Mouse (Mus musculus) hindbrain, embryonic 10.5 days (tissue): ENCODE results near the gene Gm7138. TPM values are rescaled to one million over a fixed set of nuclear protein-coding genes. Genes with fewer than 3 reads are reported as not detected.
"Not testable (repeated sequence)": the region's sequence is repeated elsewhere in the genome, so short reads cannot be mapped to it uniquely, and the experiment has no call there.

Source experiments
- DNase-seq: peaks from one replicate; pipeline ENCODE4 v3.0.0-alpha.2; 2017; ENCODE audit warnings: low spot score
- H3K27ac ChIP-seq: fragments of 300-500 bp; sonication (generic); 2 replicates; pipeline ENCODE4 v1.5.1; 2016; ENCODE audit warnings: mild to moderate bottlenecking, moderate library complexity
- H3K27me3 ChIP-seq: fragments of 300-500 bp; sonication (generic); 2 replicates; pipeline ENCODE4 v1.6.1; 2016; ENCODE audit warnings: mild to moderate bottlenecking; ENCODE audit not compliant: poor library complexity, insufficient read depth, severe bottlenecking
- H3K36me3 ChIP-seq: fragments of 300-500 bp; sonication (generic); 2 replicates; pipeline ENCODE4 v1.6.1; 2016; ENCODE audit warnings: mild to moderate bottlenecking, moderate library complexity
- H3K4me1 ChIP-seq: fragments of 300-500 bp; sonication (generic); replicated peaks from 2 replicates; pipeline ENCODE4 v1.6.1; 2016; ENCODE audit warnings: mild to moderate bottlenecking
- H3K4me3 ChIP-seq: fragments of 300-500 bp; sonication (generic); 2 replicates; pipeline ENCODE4 v1.5.1; 2016; ENCODE audit warnings: mild to moderate bottlenecking, moderate library complexity
- H3K9me3 ChIP-seq: fragments of 300-500 bp; sonication (generic); 2 replicates; pipeline ENCODE4 v1.6.1; 2016; ENCODE audit warnings: mild to moderate bottlenecking, moderate library complexity
- WGBS: fragments of 180-500 bp; shearing (Covaris S2); methylation state at CpG from one replicate; pipeline ENCODE4 v1.1.7; 2016; 5-methylcytosine and 5-hydroxymethylcytosine counted together
- polyA plus RNA-seq: library from polyadenylated mRNA; unstranded; fragments of >200 nt; fragmentation: Nextera tagmentation; extraction: Ambion mirVana; gene quantifications from 2 replicates; pipeline ENCODE4 v1.2.1, GENCODE M21; 2016

The Gm7138 gene
- polyA plus RNA-seq, 1 experiment from 2014 or later = not detected

DNA sequence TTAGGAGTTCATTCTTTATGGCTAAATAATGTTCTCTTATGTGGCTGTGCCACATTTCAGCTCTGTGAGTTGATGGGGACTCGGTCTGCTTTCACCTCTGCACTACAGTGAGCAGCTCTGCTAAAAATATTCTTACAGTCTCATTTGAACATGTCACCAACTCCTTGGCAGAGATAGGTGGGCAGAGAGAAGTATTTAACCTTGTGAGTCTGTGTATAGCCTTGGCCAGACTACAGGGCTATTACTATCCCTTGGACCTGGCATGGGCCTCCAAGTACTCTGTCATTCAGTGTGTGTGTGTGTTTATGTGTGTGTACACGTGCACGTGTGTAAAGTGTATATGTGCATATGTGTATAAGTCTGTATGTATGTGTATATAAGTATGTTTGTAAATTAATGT lies 6.7 kb upstream of the Gm7138 start:
- H3K27me3 ChIP-seq, H3K4me1 ChIP-seq, H3K36me3 ChIP-seq, H3K4me3 ChIP-seq, H3K27ac ChIP-seq, H3K9me3 ChIP-seq, DNase-seq: not testable (repeated sequence)
- WGBS = 95% methylated on average over 3 of the region's 3 CpGs

DNA sequence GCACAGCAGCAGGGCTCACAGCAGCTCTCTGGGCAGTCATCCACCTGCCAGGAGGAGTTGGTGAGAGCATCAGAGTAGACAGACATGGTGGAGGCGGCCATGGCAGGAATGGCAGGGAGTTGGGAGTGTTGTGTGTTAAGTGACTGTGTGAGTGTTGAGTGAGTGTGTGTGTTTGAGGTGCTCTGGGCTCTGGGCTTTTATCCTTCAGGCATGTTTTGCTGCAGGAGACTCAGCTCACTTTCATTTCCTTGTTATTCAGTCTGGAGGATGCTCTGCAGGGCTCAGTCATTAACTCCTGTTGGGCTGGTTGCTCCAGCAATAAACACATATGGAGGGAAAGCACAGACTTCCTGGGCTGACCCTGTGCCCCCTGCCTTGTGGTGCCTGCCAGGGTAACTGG lies 5.7 kb upstream of the Gm7138 start, which contains the start of gene Gm3250:
Gene Gm3250, minus strand, starts transcription at position 101 of the 400 bp plus-strand sequence.
- 65% methylated on average over 1 of the region's 1 CpGs for WGBS

DNA sequence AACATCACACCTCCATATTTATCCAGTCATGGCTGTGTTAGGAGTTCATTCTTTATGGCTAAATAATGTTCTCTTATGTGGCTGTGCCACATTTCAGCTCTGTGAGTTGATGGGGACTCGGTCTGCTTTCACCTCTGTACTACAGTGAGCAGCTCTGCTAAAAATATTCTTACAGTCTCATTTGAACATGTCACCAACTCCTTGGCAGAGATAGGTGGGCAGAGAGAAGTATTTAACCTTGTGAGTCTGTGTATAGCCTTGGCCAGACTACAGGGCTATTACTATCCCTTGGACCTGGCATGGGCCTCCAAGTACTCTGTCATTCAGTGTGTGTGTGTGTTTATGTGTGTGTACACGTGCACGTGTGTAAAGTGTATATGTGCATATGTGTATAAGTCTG lies 4.6 kb downstream of the Gm7138 start:
- WGBS = 97% methylated on average over 3 of the region's 3 CpGs
- H3K4me3 ChIP-seq, H3K27me3 ChIP-seq, H3K36me3 ChIP-seq, H3K27ac ChIP-seq, H3K9me3 ChIP-seq, DNase-seq, H3K4me1 ChIP-seq: not testable (repeated sequence)

More for the DNA sequence above, 5.7 kb upstream of the Gm7138 start, which contains the start of gene Gm3250:
- not testable (repeated sequence) for H3K27me3 ChIP-seq, H3K9me3 ChIP-seq, H3K27ac ChIP-seq, H3K36me3 ChIP-seq, H3K4me1 ChIP-seq, H3K4me3 ChIP-seq, DNase-seq

DNA sequence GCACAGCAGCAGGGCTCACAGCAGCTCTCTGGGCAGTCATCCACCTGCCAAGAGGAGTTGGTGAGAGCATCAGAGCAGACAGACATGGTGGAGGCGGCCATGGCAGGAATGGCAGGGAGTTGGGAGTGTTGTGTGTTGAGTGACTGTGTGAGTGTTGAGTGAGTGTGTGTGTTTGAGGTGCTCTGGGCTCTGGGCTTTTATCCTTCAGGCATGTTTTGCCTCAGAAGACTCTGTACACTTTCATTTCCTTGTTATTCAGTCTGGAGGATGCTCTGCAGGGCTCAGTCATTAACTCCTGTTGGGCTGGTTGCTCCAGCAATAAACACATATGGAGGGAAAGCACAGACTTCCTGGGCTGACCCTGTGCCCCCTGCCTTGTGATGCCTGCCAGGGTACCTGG lies 5.5 kb downstream of the Gm7138 start, which contains the start of gene Gm3238:
Gene Gm3238, minus strand, starts transcription at position 101 of the 400 bp plus-strand sequence.
- H3K36me3 ChIP-seq, H3K9me3 ChIP-seq, H3K27ac ChIP-seq, DNase-seq, H3K4me1 ChIP-seq, H3K4me3 ChIP-seq, H3K27me3 ChIP-seq: not testable (repeated sequence)
- WGBS = 71% methylated on average over 1 of the region's 1 CpGs

DNA sequence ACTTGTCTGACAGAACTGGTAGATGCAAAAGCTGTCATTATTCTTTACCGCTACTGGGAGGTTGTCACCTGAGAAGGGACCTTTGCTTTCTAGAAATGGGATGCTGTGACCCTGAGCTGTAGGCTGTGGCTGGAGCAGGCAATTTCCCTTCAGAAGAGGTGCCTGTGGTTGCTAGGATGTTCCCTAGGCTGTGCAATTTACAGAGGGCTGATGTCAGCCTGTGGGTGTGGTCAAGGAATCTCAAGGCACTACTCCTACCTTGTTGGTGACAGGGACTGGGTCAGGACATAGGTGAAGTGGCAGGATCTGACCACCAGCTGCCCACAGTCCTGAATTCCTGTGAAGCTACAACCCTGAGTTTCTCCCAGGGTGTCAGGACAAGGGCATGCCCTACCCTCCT lies 7.0 kb downstream of the Gm7138 start:
- Histone ChIP-seq H3K36me3 (no peaks in the 10 kb centered on the region), H3K4me1 (no peaks in the 10 kb centered on the region; the same call in 1 of the 2 replicates), H3K27ac (no peak overlapping the region), H3K27me3 (no peaks in the 10 kb centered on the region), H3K4me3 (no peak overlapping the region), H3K9me3 (no peaks in the 10 kb centered on the region)
- WGBS = 84% methylated on average over 1 of the region's 1 CpGs
- no peak for DNase-seq

DNA sequence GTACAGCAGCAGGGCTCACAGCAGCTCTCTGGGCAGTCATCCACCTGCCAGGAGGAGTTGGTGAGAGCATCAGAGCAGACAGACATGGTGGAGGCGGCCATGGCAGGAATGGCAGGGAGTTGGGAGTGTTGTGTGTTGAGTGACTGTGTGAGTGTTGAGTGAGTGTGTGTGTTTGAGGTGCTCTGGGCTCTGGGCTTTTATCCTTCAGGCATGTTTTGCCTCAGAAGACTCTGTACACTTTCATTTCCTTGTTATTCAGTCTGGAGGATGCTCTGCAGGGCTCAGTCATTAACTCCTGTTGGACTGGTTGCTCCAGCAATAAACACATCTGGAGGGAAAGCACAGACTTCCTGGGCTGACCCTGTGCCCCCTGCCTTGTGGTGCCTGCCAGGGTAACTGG lies 17.2 kb downstream of the Gm7138 start, which contains the start of gene Gm3233:
Gene Gm3233, minus strand, starts transcription at position 101 of the 400 bp plus-strand sequence.
- H3K27me3 ChIP-seq, H3K9me3 ChIP-seq, H3K4me3 ChIP-seq, DNase-seq, H3K36me3 ChIP-seq, H3K27ac ChIP-seq, H3K4me1 ChIP-seq: not testable (repeated sequence)
- WGBS = 67% methylated on average over 1 of the region's 1 CpGs

DNA sequence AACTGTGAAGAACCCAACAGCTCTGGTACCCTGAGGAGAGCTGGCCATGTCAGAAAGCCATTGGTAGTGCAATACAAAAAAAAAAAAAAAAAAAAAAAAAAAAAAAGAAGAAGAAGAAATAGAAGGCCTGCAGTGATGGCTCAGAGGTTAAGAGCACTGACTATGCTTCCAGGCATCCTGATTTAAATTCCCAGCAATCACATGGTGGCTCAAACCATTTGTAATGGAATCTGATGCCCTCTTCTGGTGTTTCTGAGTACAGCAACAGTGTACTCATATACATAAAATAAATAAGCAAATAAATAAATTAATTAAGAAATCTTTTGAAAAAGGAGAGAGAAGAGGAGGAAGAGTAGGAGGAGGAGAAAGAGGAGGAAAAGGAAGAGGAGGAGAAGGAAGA lies 23.3 kb downstream of the Gm7138 start:
- no peak overlapping the region for H3K27ac ChIP-seq
- peaks cover 9% of the 10 kb centered on the region; the same call in 1 of the 2 replicates for H3K4me1 ChIP-seq
- no peak overlapping the region for H3K4me3 ChIP-seq
- no peak for DNase-seq
- H3K27me3 ChIP-seq = no peaks in the 10 kb centered on the region
- 0 out of 2 replicates have a peak, but pooled peaks cover 2% of the 10 kb centered on the region for H3K9me3 ChIP-seq
- H3K36me3 ChIP-seq = no peaks in the 10 kb centered on the region

DNA sequence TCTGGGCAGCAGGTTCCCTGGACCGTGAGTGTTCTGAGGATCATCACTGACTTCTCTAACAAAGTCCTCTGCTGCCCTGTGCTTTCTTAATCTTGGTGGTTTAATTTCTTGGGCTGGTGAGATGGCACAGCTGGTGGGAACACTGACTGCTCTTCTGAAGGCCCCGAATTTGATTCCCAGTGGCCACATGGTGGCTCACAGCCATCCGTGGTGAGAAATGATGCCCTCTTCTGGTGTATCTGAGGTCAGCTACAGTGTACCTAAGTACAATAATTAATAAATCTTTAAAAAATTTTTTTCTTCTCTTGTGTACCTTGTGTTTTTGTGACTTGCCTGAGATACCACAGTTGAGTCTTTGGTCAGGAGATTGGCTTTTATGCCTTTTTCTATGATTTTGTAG lies 24.4 kb downstream of the Gm7138 start:
- DNase-seq, H3K4me3 ChIP-seq: not testable (repeated sequence)
- WGBS = 68% methylated on average over 3 of the region's 3 CpGs

DNA sequence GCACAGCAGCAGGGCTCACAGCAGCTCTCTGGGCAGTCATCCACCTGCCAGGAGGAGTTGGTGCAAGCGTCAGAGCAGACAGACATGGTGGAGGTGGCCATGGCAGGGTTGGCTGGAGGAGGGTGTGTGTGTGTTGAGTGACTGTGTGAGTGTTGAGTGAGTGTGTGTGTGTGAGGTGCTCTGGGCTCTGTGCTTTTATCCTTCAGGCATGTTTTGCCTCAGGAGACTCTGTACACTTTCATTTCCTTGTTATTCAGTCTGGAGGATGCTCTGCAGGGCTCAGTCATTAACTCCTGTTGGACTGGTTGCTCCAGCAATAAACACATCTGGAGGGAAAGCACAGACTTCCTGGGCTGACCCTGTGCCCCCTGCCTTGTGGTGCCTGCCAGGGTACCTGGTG lies 25.5 kb downstream of the Gm7138 start, which contains the start of gene Gm9736:
Gene Gm9736, minus strand, starts transcription at position 101 of the 400 bp plus-strand sequence.
- 53% methylated on average over 1 of the region's 1 CpGs for WGBS

More for the DNA sequence above, 24.4 kb downstream of the Gm7138 start:
- H3K4me1 ChIP-seq, H3K27ac ChIP-seq, H3K9me3 ChIP-seq, H3K27me3 ChIP-seq, H3K36me3 ChIP-seq: not testable (repeated sequence)

DNA sequence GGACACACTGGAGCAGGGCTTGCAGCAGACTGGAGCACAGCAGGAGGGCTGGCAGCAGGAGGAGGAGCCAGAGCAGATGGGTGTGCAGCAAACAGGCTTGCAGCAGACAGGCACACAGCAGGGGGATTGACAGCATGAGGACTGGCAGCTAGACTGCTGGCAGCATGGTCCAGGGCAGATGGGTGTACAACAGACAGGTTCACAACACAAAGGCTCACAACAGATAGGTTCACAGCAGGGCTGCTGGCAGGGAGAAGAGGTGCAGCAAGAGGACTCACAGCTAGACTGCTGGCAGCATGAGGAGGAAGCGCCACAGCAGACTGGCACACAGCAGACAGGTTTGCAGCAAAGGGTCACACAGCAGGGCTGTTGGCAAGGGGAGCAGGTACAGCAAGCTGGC lies 26.1 kb downstream of the Gm7138 start:
- not testable (repeated sequence) for H3K9me3 ChIP-seq, DNase-seq

More for the DNA sequence above, 25.5 kb downstream of the Gm7138 start, which contains the start of gene Gm9736:
- H3K9me3 ChIP-seq, H3K36me3 ChIP-seq, H3K27ac ChIP-seq, H3K4me3 ChIP-seq, H3K27me3 ChIP-seq, DNase-seq, H3K4me1 ChIP-seq: not testable (repeated sequence)

DNA sequence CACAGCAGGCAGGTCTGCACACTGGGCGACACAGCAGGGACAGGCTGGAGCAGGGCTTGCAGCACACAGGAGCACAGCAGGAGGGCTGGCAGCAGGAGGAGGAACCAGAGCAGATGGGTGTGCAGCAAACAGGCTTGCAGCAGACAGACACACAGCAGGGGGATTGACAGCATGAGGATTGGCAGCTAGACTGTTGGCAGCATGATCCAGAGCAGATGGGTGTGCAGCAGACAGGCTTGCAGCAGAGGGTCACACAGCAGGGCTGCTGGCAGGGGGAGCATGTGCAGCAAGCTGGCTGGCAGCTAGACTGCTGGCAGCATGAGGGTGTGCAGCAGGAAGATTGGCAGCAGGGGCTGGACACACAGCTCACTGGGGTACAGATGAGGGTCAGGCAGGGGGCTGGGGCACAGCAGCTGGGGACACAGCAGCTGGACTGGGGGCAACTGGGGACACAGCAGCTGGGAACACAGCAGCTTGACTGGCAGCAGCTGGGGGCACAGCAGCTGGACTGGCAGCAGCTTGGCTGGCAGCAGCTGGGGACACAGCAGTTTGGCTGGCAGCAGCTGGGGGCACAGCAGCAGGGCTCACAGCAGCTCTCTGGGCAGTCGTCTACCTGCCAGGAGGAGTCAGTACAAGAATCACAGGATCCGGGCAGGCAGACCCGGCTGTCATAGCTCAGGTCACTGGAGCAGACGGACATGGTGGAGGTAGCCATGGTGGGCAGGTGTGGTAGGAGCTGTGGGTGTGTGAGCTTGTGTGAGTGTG lies 34.6 kb downstream of the Gm7138 start, which contains the start of gene Gm18596:
Gene Gm18596, minus strand, starts transcription at position 715 of the 765 bp plus-strand sequence.
- not testable (repeated sequence) for H3K27me3 ChIP-seq, H3K36me3 ChIP-seq, H3K4me3 ChIP-seq, DNase-seq, H3K9me3 ChIP-seq
- H3K27ac ChIP-seq = peak within 1 kb of the TSS; percentile 9
- WGBS = 47% methylated on average over 5 of the region's 5 CpGs
- H3K4me1 ChIP-seq = peaks cover 41% of the 10 kb centered on the region

More for the DNA sequence above, 26.1 kb downstream of the Gm7138 start:
- H3K4me3 ChIP-seq, H3K27me3 ChIP-seq, H3K36me3 ChIP-seq, H3K27ac ChIP-seq, H3K4me1 ChIP-seq: not testable (repeated sequence)
- WGBS = 71% methylated on average over 1 of the region's 1 CpGs

DNA sequence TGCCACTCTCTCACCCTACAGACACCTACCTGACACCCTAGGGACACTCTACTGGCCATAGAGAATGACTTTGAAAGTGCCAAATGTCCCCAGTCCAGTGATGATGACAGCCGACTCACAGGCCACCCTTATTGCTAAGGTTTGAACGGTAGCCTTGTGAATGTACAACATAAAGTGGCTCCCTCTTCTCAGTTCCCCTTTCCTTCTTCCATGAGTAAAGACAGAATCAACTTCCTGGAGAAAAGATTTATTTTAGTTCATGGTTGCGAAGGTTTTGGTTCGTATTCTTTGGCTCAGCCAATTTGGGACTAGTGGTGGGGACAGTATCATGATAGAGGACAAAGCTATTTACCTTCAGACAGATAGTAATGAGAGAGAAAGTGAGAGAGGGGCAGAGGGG lies 37.8 kb downstream of the Gm7138 start:
- Histone ChIP-seq H3K27me3 (no peaks in the 10 kb centered on the region), H3K4me1 (peaks cover 35% of the 10 kb centered on the region), H3K9me3 (peaks cover 16% of the 10 kb centered on the region), H3K4me3 (no peak overlapping the region), H3K36me3 (no peaks in the 10 kb centered on the region), H3K27ac (no peak overlapping the region)
- 93% methylated on average over 4 of the region's 4 CpGs for WGBS
- no peak for DNase-seq

DNA sequence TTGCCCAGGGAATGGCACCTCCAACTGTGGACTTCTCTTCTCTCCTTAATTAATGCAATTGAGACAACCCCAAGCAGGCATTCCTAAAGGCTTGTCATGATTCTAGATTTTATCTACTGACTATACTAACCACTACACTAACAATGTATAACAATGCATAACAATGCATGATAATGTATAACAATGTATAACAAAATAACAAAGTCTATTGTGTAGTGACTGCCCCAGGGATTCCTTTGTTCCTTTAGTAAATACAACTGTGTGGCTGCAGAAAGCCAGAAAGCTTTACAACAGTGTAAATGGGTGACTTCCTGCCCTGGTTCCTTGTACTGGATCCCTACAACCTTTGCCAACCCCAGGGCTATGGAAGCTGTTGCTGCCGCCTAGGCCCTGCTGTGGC lies 40.8 kb downstream of the Gm7138 start:
- WGBS = 95% methylated on average over 1 of the region's 1 CpGs
- Histone ChIP-seq H3K27ac (no peak overlapping the region), H3K9me3 (peaks cover 16% of the 10 kb centered on the region), H3K4me3 (no peak overlapping the region), H3K36me3 (no peaks in the 10 kb centered on the region), H3K27me3 (no peaks in the 10 kb centered on the region), H3K4me1 (peaks cover 20% of the 10 kb centered on the region)
- no peak for DNase-seq
